Mouse (Mus musculus): ENCODE data around the gene Cbll1. TPM values are rescaled to one million over a fixed set of nuclear protein-coding genes. Genes with fewer than 3 reads are reported as not detected.
A peak's percentile ranks its signal among the peaks of the same experiment; 100 is the strongest.
"Not testable (repeated sequence)": the region's sequence is repeated elsewhere in the genome, so short reads cannot be mapped to it uniquely, and the experiment has no call there.

The Cbll1 gene
- polyA plus RNA-seq, 1 experiment from 2014 or later: 12.1 TPM

DNA sequence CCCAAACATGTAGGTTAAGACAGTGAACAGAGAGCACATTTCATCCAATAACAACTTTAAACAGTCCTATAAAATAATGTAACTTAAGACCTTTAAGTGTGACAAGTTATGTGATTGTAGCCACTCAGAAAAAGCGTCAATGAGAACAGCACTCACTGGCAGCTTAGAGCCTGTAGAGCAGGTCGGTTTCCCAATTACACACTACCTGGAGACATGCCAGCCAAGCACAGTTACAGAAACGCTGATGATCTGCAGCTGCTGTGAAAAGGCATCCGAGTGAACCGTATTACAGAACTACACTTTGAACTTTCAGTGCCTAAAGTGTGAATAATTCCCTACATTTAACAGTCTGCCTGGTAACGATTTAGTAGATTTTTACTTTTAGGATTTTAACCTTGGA lies 13.0 kb downstream of the Cbll1 start:
- Histone ChIP-seq H3K27me3 (no peaks in the 10 kb centered on the region), H3K27ac (no peak overlapping the region), H3K4me1 (replicated peaks) (no peaks in the 10 kb centered on the region), H3K9ac (replicated peaks) (no peak overlapping the region), H3K4me3 (replicated peaks) (no peak overlapping the region), H3K36me3 (peaks cover 41% of the 10 kb centered on the region), H3K4me2 (no peak overlapping the region), H3K9me3 (no peaks in the 10 kb centered on the region)
- WGBS: 66% methylated on average over 6 of the region's 6 CpGs
- peak; percentile 52; the same call in 1 of the 2 replicates for ATAC-seq (ENCODE audit: insufficient number of reproducible peaks, insufficient read depth, low FRiP score, low TSS enrichment, low read depth)

DNA sequence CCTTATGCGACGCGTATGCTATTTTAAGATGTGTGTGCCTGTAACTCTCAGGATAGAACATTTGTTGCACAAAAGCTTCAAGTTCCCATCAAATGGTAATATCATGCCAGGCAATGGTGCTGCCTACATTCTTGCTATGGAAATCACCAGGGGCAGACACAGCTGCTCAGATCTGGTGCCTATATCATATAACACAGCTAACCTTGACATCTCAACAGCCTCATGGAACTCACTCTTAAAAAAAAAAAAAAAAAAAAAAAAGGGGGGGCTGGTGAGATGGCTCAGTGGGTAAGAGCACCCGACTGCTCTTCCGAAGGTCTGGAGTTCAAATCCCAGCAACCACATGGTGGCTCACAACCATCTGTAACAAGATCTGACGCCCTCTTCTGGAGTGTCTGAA lies 21.2 kb downstream of the Cbll1 start:
- not testable (repeated sequence) for H3K9ac ChIP-seq (replicated peaks); H3K27me3 ChIP-seq; H3K4me1 ChIP-seq (replicated peaks); H3K27ac ChIP-seq; H3K4me2 ChIP-seq; H3K4me3 ChIP-seq (replicated peaks); ATAC-seq (ENCODE audit: insufficient number of reproducible peaks, insufficient read depth, low FRiP score, low TSS enrichment, low read depth); H3K36me3 ChIP-seq; H3K9me3 ChIP-seq
- whole genome bisulfite sequencing: 86% methylated on average over 4 of the region's 6 CpGs

DNA sequence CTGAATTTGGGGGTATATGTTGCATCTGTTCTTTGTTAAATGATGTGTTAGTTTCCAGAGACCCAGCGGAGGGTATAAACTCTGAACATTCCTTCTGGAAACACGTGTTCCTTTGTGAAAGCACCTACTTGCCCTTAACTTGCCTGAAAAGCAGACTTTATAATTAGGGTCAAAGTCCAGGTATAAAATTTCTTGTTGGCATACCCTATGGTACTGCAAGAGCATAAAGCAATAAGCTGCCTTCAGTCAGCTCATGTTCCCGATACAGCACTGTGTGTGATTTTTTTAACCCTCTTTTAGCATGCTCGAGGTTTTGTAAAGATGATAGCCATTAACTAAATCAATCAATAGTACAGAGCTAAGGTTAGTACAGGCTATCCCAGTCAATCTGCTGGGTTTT lies 36.8 kb downstream of the Cbll1 start:
- Histone ChIP-seq H3K27me3 (no peaks in the 10 kb centered on the region), H3K9ac (replicated peaks) (no peak overlapping the region), H3K36me3 (no peaks in the 10 kb centered on the region), H3K27ac (no peak overlapping the region), H3K4me2 (no peak overlapping the region), H3K4me3 (replicated peaks) (no peak overlapping the region), H3K4me1 (replicated peaks) (no peaks in the 10 kb centered on the region), H3K9me3 (no peaks in the 10 kb centered on the region)
- 60% methylated on average over 4 of the region's 4 CpGs for WGBS
- ATAC-seq (ENCODE audit: insufficient number of reproducible peaks, insufficient read depth, low FRiP score, low TSS enrichment, low read depth): no peak

DNA sequence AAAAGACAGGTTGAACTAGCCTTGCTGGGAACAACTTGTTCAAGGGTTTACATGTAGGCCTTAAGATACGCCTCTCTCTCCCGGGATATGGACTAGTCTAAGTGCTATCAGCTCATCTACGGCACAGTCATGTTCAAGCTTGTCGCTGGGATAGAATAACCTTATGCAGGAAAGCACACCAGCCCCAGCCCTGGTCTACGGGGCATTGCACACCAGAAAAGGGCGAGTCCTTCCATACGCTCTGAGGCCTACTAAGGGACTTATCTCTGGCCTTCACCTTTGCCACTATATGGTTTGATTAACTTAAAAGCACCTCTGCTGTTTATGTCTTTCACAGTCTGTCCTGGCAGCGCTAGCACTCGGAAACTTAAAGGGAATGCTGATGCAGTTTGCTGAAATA lies 38.0 kb downstream of the Cbll1 start:
- Histone ChIP-seq H3K9ac (replicated peaks) (no peak overlapping the region), H3K36me3 (no peaks in the 10 kb centered on the region), H3K27me3 (no peaks in the 10 kb centered on the region), H3K27ac (no peak overlapping the region), H3K9me3 (no peaks in the 10 kb centered on the region), H3K4me2 (no peak overlapping the region), H3K4me1 (replicated peaks) (no peaks in the 10 kb centered on the region), H3K4me3 (replicated peaks) (no peak overlapping the region)
- WGBS: 91% methylated on average over 9 of the region's 9 CpGs
- no peak for ATAC-seq (ENCODE audit: insufficient number of reproducible peaks, insufficient read depth, low FRiP score, low TSS enrichment, low read depth)

DNA sequence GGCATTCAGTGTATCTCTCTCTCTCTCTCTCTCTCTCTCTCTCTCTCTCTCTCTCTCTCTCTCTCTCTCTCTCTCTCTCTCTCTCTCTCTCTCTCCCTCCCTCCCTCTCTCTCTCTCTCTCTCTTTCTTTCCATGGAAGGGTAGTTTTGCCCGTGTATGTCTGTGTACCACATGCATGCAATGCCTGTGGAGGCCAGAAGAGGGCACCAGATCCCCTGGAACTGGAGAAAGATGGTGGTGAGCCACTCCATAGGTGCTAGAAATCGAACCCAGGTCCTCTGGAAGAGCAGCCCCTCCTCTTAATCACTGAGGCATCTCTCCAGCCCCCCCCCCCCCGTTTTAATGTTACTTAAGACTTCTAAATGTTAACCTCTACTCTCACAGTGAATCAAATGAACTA lies 39.1 kb downstream of the Cbll1 start:
- H3K4me1 ChIP-seq (replicated peaks); H3K4me3 ChIP-seq (replicated peaks); H3K9ac ChIP-seq (replicated peaks); H3K27ac ChIP-seq; H3K9me3 ChIP-seq; ATAC-seq (ENCODE audit: insufficient number of reproducible peaks, insufficient read depth, low FRiP score, low TSS enrichment, low read depth); H3K4me2 ChIP-seq; H3K27me3 ChIP-seq; H3K36me3 ChIP-seq: not testable (repeated sequence)
- 38% methylated on average over 3 of the region's 3 CpGs for WGBS

DNA sequence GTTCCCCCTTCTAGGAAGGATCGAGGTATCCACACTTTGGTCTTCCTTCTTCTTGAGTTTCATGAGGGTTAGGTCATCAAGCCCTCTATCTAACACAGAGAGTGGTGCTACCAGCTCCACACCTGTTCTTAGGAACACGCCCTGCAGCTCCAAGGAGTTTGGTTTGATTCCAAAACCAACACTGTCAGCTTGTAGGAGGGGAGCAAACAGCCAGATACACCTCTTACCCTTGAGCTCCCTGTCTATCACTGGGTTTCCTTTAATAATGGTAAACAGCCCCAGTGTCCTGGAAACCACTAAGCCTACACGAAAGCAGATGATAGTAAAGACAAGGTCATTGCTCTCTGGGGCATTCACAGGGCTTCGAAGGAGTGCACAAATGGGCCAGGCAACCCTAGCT lies 40.9 kb downstream of the Cbll1 start:
- WGBS: 76% methylated on average over 4 of the region's 4 CpGs
- no peaks in the 10 kb centered on the region for H3K36me3 ChIP-seq
- no peak overlapping the region for H3K27ac ChIP-seq
- H3K4me1 ChIP-seq (replicated peaks): no peaks in the 10 kb centered on the region
- no peaks in the 10 kb centered on the region for H3K9me3 ChIP-seq
- no peak for ATAC-seq (ENCODE audit: insufficient number of reproducible peaks, insufficient read depth, low FRiP score, low TSS enrichment, low read depth)
- H3K27me3 ChIP-seq: no peaks in the 10 kb centered on the region
- H3K9ac ChIP-seq (replicated peaks): no peak overlapping the region
- no peak overlapping the region for H3K4me3 ChIP-seq (replicated peaks)
- no peak overlapping the region for H3K4me2 ChIP-seq

DNA sequence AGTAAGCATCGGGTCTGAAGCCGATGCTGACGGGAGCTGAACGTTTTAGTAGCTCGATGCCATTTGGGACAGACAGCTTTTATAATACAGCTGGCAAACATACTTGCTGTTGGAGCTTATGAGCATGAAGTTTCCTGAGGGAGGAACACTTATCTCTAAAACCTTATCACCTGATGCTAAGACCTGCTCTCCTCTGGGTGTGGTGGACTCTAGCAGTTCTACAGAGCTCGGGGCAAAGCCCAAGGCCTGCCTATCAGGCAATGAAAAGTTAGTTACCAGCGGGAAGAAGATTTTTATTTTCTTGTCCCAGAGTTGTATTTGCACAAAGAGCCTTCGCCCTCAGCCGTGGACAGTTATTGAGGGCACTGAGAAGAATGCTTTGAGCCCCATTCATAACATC lies 43.1 kb downstream of the Cbll1 start:
- no peak overlapping the region for H3K9ac ChIP-seq (replicated peaks)
- H3K27ac ChIP-seq: no peak overlapping the region
- no peak for ATAC-seq (ENCODE audit: insufficient number of reproducible peaks, insufficient read depth, low FRiP score, low TSS enrichment, low read depth)
- WGBS: 90% methylated on average over 9 of the region's 9 CpGs
- H3K4me2 ChIP-seq: no peak overlapping the region
- H3K9me3 ChIP-seq: no peaks in the 10 kb centered on the region
- H3K4me1 ChIP-seq (replicated peaks): no peaks in the 10 kb centered on the region
- no peaks in the 10 kb centered on the region for H3K36me3 ChIP-seq
- H3K4me3 ChIP-seq (replicated peaks): no peak overlapping the region
- no peaks in the 10 kb centered on the region for H3K27me3 ChIP-seq

DNA sequence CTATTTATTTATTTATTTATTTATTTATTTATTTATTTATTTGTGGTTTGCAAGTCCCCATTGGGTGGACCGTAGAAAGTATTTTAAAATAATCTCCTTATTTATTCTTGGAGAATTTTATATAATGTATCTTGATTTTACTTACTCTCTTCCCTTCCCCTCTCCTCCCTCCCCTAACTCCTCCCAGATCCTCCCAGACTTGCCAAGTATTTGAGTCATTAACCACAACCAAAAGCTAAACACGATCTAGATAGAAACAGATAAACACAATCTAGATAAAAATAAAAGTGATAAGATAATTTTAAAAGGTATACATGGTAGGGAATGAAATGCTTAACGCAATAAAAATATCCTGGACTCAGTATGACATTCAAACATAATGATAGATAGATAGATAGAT lies 50.1 kb downstream of the Cbll1 start:
- Histone ChIP-seq H3K9ac (replicated peaks) (no peak overlapping the region), H3K27me3 (no peaks in the 10 kb centered on the region), H3K4me3 (replicated peaks) (no peak overlapping the region), H3K4me1 (replicated peaks) (peaks cover 8% of the 10 kb centered on the region; the same call in 1 of the 2 replicates), H3K36me3 (no peaks in the 10 kb centered on the region), H3K9me3 (no peaks in the 10 kb centered on the region), H3K27ac (no peak overlapping the region), H3K4me2 (no peak overlapping the region)
- 86% methylated on average over 3 of the region's 3 CpGs for WGBS
- no peak for ATAC-seq (ENCODE audit: insufficient number of reproducible peaks, insufficient read depth, low FRiP score, low TSS enrichment, low read depth)

DNA sequence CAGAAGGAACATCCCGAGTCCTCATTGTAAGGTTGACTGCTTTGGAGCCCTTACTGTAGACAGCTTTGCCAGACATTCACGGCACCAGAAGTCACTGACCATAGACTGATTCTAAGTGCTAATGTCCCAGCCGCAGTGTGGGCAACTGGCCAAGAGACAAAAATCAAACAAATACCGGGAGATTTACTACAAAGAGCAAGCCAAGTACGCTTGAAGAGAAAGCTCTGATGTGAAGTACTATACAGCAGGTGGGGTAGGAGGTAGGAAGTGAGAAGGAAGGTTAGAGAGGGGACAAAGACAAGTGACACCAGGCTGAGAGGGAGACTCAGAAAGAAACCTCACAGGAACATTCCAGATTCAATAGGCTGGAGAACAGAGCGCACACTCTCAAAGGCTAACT lies 54.6 kb downstream of the Cbll1 start:
- H3K9ac ChIP-seq (replicated peaks): no peak overlapping the region
- H3K36me3 ChIP-seq: no peaks in the 10 kb centered on the region
- 68% methylated on average over 6 of the region's 6 CpGs for WGBS
- no peak for ATAC-seq (ENCODE audit: insufficient number of reproducible peaks, insufficient read depth, low FRiP score, low TSS enrichment, low read depth)
- peaks cover 8% of the 10 kb centered on the region; the same call in 1 of the 2 replicates for H3K27me3 ChIP-seq
- no peak overlapping the region for H3K4me2 ChIP-seq
- H3K4me1 ChIP-seq (replicated peaks): peaks cover 21% of the 10 kb centered on the region; the same call in 1 of the 2 replicates
- no peak overlapping the region for H3K4me3 ChIP-seq (replicated peaks)
- H3K27ac ChIP-seq: no peak overlapping the region
- no peaks in the 10 kb centered on the region for H3K9me3 ChIP-seq

DNA sequence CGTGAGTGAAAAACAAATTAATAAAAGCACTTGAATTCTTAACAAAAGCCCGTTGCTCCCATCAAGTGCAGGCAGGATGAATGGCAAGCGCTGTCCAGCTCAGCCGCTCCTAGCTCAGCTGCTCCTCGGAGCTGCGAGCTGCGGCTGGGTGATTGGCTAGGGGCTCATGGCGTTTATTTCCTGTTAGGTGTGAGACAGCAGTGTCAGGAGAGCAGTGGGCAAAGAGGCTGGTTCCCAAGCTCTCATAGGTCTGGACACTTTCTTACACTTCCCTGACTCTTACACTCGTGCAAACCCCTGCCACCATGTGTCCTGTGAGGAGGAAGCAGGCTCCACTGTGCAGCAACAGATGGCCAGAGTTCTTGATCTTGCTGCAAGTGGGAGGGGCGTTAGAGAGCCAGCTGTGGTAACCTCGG lies 55.3 kb downstream of the Cbll1 start:
- WGBS: 1% methylated on average over 11 of the region's 11 CpGs
- H3K27me3 ChIP-seq: peaks cover 8% of the 10 kb centered on the region; the same call in 1 of the 2 replicates
- H3K4me3 ChIP-seq (replicated peaks): peak overlapping the region; percentile 13
- peaks cover 21% of the 10 kb centered on the region; the same call in 1 of the 2 replicates for H3K4me1 ChIP-seq (replicated peaks)
- peak; percentile 76; the same call in 1 of the 2 replicates for ATAC-seq (ENCODE audit: insufficient number of reproducible peaks, insufficient read depth, low FRiP score, low TSS enrichment, low read depth)
- 0 out of 2 replicates have a peak overlapping the region, but pooled peaks have one; percentile 45 for H3K27ac ChIP-seq
- H3K9me3 ChIP-seq: no peaks in the 10 kb centered on the region
- H3K4me2 ChIP-seq: peak overlapping the region; percentile 52
- no peak overlapping the region for H3K9ac ChIP-seq (replicated peaks)
- H3K36me3 ChIP-seq: no peaks in the 10 kb centered on the region

DNA sequence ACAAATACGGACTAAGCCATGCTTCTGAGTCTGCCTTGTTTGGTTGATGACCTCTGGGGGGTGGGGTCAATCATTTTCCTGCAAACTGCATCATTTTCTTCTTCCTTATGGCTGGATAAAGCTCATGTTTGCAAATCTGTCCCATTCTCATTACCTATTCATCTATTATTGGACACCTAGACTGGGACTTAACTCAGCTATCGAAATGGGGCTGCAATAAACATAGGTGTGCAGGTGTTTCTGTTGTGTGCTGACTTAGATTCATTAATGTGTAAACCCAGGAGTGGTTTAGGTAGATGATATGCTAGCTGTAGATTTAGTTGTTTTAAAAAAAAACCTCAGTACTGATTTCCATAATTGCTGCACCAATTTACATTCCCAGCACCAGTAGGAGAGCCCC lies 59.8 kb downstream of the Cbll1 start:
- H3K9me3 ChIP-seq: no peaks in the 10 kb centered on the region
- no peaks in the 10 kb centered on the region for H3K36me3 ChIP-seq
- 83% methylated on average over 2 of the region's 2 CpGs for WGBS
- no peak overlapping the region for H3K4me3 ChIP-seq (replicated peaks)
- ATAC-seq (ENCODE audit: insufficient number of reproducible peaks, insufficient read depth, low FRiP score, low TSS enrichment, low read depth): no peak
- no peak overlapping the region for H3K4me2 ChIP-seq
- peaks cover 8% of the 10 kb centered on the region; the same call in 1 of the 2 replicates for H3K27me3 ChIP-seq
- H3K4me1 ChIP-seq (replicated peaks): peaks cover 14% of the 10 kb centered on the region; the same call in 1 of the 2 replicates
- no peak overlapping the region for H3K27ac ChIP-seq
- H3K9ac ChIP-seq (replicated peaks): no peak overlapping the region

DNA sequence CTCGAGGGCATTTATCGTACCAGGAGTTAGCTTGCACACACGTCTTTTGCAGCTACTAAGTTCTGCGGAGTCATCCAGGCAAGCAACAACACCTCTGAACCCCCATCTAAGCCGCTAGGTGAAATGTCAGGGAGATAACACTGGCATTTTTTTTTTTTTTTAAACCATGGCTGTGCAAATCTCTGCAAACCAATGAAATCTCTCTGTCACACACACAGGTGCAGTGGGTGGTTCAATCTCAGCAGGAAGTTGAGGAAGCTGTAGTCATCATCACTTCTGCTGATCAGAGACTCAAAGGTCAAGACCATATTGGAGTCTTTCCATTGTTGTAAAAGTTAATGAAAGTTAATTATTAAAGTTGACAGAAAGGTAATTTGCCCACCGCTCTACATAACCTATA lies 61.6 kb downstream of the Cbll1 start:
- Histone ChIP-seq H3K9ac (replicated peaks) (no peak overlapping the region), H3K27me3 (peaks cover 2% of the 10 kb centered on the region; the same call in 1 of the 2 replicates), H3K4me2 (no peak overlapping the region), H3K27ac (no peak overlapping the region), H3K9me3 (no peaks in the 10 kb centered on the region), H3K4me3 (replicated peaks) (no peak overlapping the region), H3K4me1 (replicated peaks) (peaks cover under 1% of the 10 kb centered on the region; the same call in 1 of the 2 replicates), H3K36me3 (no peaks in the 10 kb centered on the region)
- no peak for ATAC-seq (ENCODE audit: insufficient number of reproducible peaks, insufficient read depth, low FRiP score, low TSS enrichment, low read depth)
- WGBS: 68% methylated on average over 6 of the region's 6 CpGs
